Mouse (Mus musculus) thymus, adult 2 months (tissue): ENCODE measurements at regions not wholly inside any gene's neighbourhood (a gene's known extent, or its start where the extent isn't known, plus 50 kb on each side); places are given as distances from the start of the nearest gene placed in this dataset.

ENCODE experiments used
- CTCF ChIP-seq: fragments of 200-500 bp; IDR thresholded peaks from 2 replicates; pipeline ENCODE4 v1.5.1; 2012; ENCODE audit warnings: mild to moderate bottlenecking, control low read depth, low read length, moderate library complexity, borderline replicate concordance; ENCODE audit not compliant: control insufficient read depth, poor library complexity, insufficient read depth; ENCODE audit errors: extremely low read depth
- POLR2A ChIP-seq: fragments of 200-500 bp; IDR thresholded peaks from 2 replicates; pipeline ENCODE4 v1.6.1; 2012; ENCODE audit warnings: mild to moderate bottlenecking, low read length, control low read depth, moderate library complexity; ENCODE audit not compliant: control insufficient read depth, poor library complexity, insufficient read depth; ENCODE audit errors: extremely low read depth

DNA sequence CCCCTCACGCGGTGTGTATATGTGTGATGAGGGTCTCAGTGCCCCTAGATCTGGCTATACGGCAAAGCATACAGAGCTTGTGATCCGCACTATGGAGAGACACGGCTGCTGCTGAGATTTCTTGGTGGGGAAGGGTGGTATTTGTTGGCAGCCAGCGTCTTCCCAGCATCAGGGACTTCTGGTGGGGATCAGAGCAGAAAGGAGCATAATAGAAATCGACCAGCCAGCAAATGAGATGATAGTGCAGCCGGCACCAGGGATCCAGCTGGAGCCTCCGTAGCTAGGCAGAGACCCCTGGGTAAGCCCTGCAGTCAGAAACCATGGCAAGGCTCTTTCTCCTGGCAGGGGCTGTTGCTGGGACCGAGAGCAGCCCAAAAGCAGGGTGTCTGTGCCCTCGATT, 425.2 kb upstream of the Kcnab2 start:
- TF ChIP-seq POLR2A, result no peak
- no peak for TF ChIP-seq CTCF
